Mouse (Mus musculus) liver, adult 2 months (tissue): ENCODE measurements around the gene Acad10. TPM values are rescaled to one million over a fixed set of nuclear protein-coding genes. Genes with fewer than 3 reads are reported as not detected.

Experiments
- DNase-seq: peaks from one replicate; pipeline ENCODE4 v3.0.0-alpha.2; 2011; ENCODE audit warnings: low read depth, low spot score; ENCODE audit errors: extremely low read depth
- H3K27ac ChIP-seq: fragments of 200-500 bp; replicated peaks from 2 replicates; pipeline ENCODE4 v1.5.1; 2012; ENCODE audit warnings: low read depth, mild to moderate bottlenecking, control low read depth, inconsistent platforms, low read length; ENCODE audit not compliant: insufficient read depth
- H3K27me3 ChIP-seq: fragments of 200-500 bp; 2 replicates; pipeline ENCODE4 v1.6.1; 2012; ENCODE audit warnings: mild to moderate bottlenecking, moderate library complexity, low read length, inconsistent platforms; ENCODE audit not compliant: control insufficient read depth, insufficient read depth
- H3K36me3 ChIP-seq: fragments of 200-500 bp; 2 replicates; pipeline ENCODE4 v1.6.1; 2012; ENCODE audit warnings: low read length, inconsistent platforms; ENCODE audit not compliant: control insufficient read depth, insufficient read depth
- H3K4me1 ChIP-seq: fragments of 200-500 bp; 2 replicates; pipeline ENCODE4 v1.6.1; 2011; ENCODE audit warnings: low read length; ENCODE audit not compliant: control insufficient read depth, insufficient read depth
- H3K4me3 ChIP-seq: fragments of 200-500 bp; 2 replicates; pipeline ENCODE4 v1.5.1; 2011; ENCODE audit warnings: low read depth, mild to moderate bottlenecking, control low read depth, low read length, moderate library complexity; ENCODE audit not compliant: insufficient read depth
- H3K79me2 ChIP-seq: fragments of 200-500 bp; 2 replicates; pipeline ENCODE4 v1.6.1; 2012; ENCODE audit warnings: inconsistent platforms, mild to moderate bottlenecking, low read length, moderate library complexity; ENCODE audit not compliant: control insufficient read depth, insufficient read depth
- H3K9ac ChIP-seq: fragments of 200-500 bp; 2 replicates; pipeline ENCODE4 v1.6.1; 2012; ENCODE audit warnings: low read depth, mild to moderate bottlenecking, control low read depth, inconsistent platforms, low read length
- CTCF ChIP-seq: fragments of 200-500 bp; IDR thresholded peaks from 2 replicates; pipeline ENCODE4 v1.5.1; 2011; ENCODE audit warnings: low read depth, low read length, control low read depth
- POLR2A ChIP-seq: fragments of 200-500 bp; IDR thresholded peaks from 2 replicates; pipeline ENCODE4 v1.6.1; 2011; ENCODE audit warnings: low read length, control low read depth; ENCODE audit not compliant: insufficient read depth; ENCODE audit errors: extremely low read depth
- WGBS: fragments of 180-500 bp; shearing (Covaris S2); methylation state at CpG from one replicate; pipeline ENCODE4 v1.1.7; 2018; 5-methylcytosine and 5-hydroxymethylcytosine counted together
- polyA plus RNA-seq: library from polyadenylated mRNA; depleted of rRNA; stranded (reverse); fragments of >200 nt; gene quantifications from 2 replicates; pipeline ENCODE4 v1.2.3, GENCODE M21; 2012
- total RNA-seq: library from RNA; depleted of rRNA; stranded (reverse); fragments of >200 nt; gene quantifications from 2 replicates; pipeline ENCODE4 v1.2.3, GENCODE M21; 2014

Gene Acad10
- total and polyA plus RNA-seq, 2 experiments, result 19.6 to 27.7 TPM

GRCm38 (mm10) chr5:121686113-121686898 is 26.0 kb upstream of the Acad10 start:
- H3K36me3 ChIP-seq, result peaks cover 47% of the 10 kb centered on the region
- H3K27ac ChIP-seq, result peak overlapping the region; percentile 90
- WGBS, result 8% methylated on average over 15 of the region's 15 CpGs

GRCm38 (mm10) chr5:121685495-121685894 is 25.2 kb upstream of the Acad10 start:
- TF ChIP-seq POLR2A (no peak), CTCF (no peak)
- H3K36me3 ChIP-seq, result peaks cover 55% of the 10 kb centered on the region
- peaks cover 48% of the 10 kb centered on the region for H3K4me1 ChIP-seq
- no peaks in the 10 kb centered on the region for H3K27me3 ChIP-seq
- H3K4me3 ChIP-seq, result no peak overlapping the region
- WGBS, result 40% methylated on average over 6 of the region's 6 CpGs
- H3K79me2 ChIP-seq, result no peaks in the 10 kb centered on the region; the same call in 1 of the 2 replicates
- peak overlapping the region; percentile 82 for H3K27ac ChIP-seq
- DNase-seq, result peak; percentile 67
- H3K9ac ChIP-seq, result peak overlapping the region; percentile 62

More at GRCm38 (mm10) chr5:121686113-121686898, 26.0 kb upstream of the Acad10 start:
- Histone ChIP-seq H3K4me3 (no peak overlapping the region), H3K4me1 (peaks cover 48% of the 10 kb centered on the region), H3K27me3 (no peaks in the 10 kb centered on the region), H3K79me2 (no peaks in the 10 kb centered on the region; the same call in 1 of the 2 replicates), H3K9ac (peak overlapping the region; percentile 62)
- TF ChIP-seq POLR2A (no peak), CTCF (peak; percentile 43)
- DNase-seq, result peak; percentile 95

- no peak overlapping the region for H3K27ac ChIP-seq
- no peak overlapping the region for H3K4me3 ChIP-seq
- H3K36me3 ChIP-seq, result peaks cover 83% of the 10 kb centered on the region
- no peak for TF ChIP-seq POLR2A
- TF ChIP-seq CTCF, result no peak
- peaks cover 25% of the 10 kb centered on the region for H3K4me1 ChIP-seq
- peaks cover 3% of the 10 kb centered on the region; the same call in 1 of the 2 replicates for H3K79me2 ChIP-seq
- DNase-seq, result no peak
- no peak overlapping the region for H3K9ac ChIP-seq
- H3K27me3 ChIP-seq, result no peaks in the 10 kb centered on the region
- 97% methylated on average over 2 of the region's 2 CpGs for WGBS
Observed at GRCm38 (mm10) chr5:121682250-121682649, 21.9 kb upstream of the Acad10 start.

GRCm38 (mm10) chr5:121670412-121670811 is 10.1 kb upstream of the Acad10 start:
- H3K36me3 ChIP-seq, result peaks cover 69% of the 10 kb centered on the region
- 91% methylated on average over 3 of the region's 3 CpGs for WGBS
- DNase-seq, result peak; percentile 70

GRCm38 (mm10) chr5:121668411-121668810 is 8.1 kb upstream of the Acad10 start:
- H3K4me1 ChIP-seq, result peaks cover 24% of the 10 kb centered on the region
- H3K79me2 ChIP-seq, result peaks cover 14% of the 10 kb centered on the region; the same call in 1 of the 2 replicates

More at GRCm38 (mm10) chr5:121670412-121670811, 10.1 kb upstream of the Acad10 start:
- TF ChIP-seq CTCF (peak; percentile 70), POLR2A (no peak)
- H3K4me3 ChIP-seq, result no peak overlapping the region
- peaks cover 20% of the 10 kb centered on the region for H3K4me1 ChIP-seq
- no peak overlapping the region for H3K9ac ChIP-seq
- H3K27ac ChIP-seq, result no peak overlapping the region
- peaks cover 14% of the 10 kb centered on the region; the same call in 1 of the 2 replicates for H3K79me2 ChIP-seq
- no peaks in the 10 kb centered on the region for H3K27me3 ChIP-seq

GRCm38 (mm10) chr5:121667067-121667466 is 6.8 kb upstream of the Acad10 start:
- Histone ChIP-seq H3K36me3 (peaks cover 57% of the 10 kb centered on the region), H3K27ac (peak overlapping the region; percentile 70), H3K4me3 (no peak overlapping the region), H3K9ac (peak overlapping the region; percentile 44), H3K79me2 (peaks cover 19% of the 10 kb centered on the region), H3K4me1 (peaks cover 28% of the 10 kb centered on the region), H3K27me3 (no peaks in the 10 kb centered on the region)
- WGBS, result 18% methylated on average over 4 of the region's 4 CpGs
- DNase-seq, result peak; percentile 83
- no peak for TF ChIP-seq POLR2A
- no peak for TF ChIP-seq CTCF

More at GRCm38 (mm10) chr5:121668411-121668810, 8.1 kb upstream of the Acad10 start:
- Histone ChIP-seq H3K36me3 (peaks cover 59% of the 10 kb centered on the region), H3K27ac (peak overlapping the region; percentile 7), H3K4me3 (no peak overlapping the region), H3K27me3 (no peaks in the 10 kb centered on the region), H3K9ac (no peak overlapping the region)
- peak; percentile 57 for DNase-seq
- 27% methylated on average over 6 of the region's 6 CpGs for WGBS
- TF ChIP-seq POLR2A, result no peak
- TF ChIP-seq CTCF, result no peak
